Mouse (Mus musculus) Muller cell, postnatal 12 days (primary cell): ENCODE measurements around the gene Rflnb.
A peak's percentile ranks its signal among the peaks of the same experiment; 100 is the strongest.
"Not testable (repeated sequence)": the region's sequence is repeated elsewhere in the genome, so short reads cannot be mapped to it uniquely, and the experiment has no call there.

Source experiments
- DNase-seq: peaks from one replicate; pipeline ENCODE4 v3.0.0-alpha.2; 2015; ENCODE audit errors: inconsistent ontology term

Gene Rflnb

DNA sequence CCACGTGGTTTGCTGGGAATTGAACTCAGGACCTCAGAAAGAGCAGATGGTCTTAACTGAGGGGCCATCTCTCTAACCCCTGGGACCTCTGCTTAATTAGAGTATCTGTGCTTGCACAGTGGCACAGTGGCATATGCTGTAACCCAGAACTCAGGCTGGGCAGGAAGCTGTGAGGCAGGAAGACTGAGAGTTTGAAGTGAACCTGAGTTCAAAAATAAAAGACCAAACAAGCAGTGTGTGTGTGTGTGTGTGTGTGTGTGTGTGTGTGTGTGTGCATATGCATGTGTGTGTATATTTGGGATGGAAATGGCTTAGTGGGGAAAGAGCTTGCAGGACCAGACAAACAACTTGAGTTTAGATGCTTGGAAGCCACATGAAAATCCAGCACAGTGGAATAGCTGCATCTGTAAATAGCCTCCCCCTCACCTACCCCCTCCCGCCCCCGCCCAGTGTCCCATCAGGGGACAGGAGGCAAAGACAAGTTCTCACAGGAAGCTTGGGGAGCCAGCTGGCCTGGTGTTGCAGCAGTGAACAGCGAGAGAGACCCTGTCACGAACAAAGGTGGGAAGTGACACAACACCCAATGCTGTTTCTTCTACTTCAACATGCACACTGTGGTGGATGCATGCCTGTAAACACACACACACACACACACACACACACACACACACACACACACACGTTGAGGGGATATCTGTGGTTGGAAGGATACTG lies 10.2 kb upstream of the Rflnb start:
- DNase-seq, result no peak

DNA sequence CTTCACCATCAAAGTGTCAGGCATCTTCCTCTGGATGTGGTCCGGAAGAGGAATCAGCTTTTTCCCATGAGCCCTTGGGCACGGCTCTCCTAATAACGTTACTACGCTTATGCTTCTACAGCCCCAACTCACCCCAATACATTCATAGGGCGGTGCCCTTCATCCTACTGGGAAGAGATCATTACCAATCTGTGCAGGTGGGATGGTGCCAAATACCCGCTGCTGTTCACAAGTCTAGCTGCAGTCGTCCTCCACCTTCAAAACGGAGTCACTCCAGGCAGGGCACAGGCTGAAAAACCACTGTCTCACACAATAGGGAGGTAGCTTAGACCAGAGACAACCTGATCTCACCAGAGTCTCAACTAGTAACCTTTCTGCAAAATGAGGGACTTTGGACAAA lies 7.6 kb upstream of the Rflnb start:
- no peak for DNase-seq

- no peak for DNase-seq
Observed at GRCm38 (mm10) chr11:76033836-76034235, 6.3 kb upstream of the Rflnb start.

GRCm38 (mm10) chr11:76033359-76033758 lies 5.8 kb upstream of the Rflnb start:
- DNase-seq, result no peak

DNA sequence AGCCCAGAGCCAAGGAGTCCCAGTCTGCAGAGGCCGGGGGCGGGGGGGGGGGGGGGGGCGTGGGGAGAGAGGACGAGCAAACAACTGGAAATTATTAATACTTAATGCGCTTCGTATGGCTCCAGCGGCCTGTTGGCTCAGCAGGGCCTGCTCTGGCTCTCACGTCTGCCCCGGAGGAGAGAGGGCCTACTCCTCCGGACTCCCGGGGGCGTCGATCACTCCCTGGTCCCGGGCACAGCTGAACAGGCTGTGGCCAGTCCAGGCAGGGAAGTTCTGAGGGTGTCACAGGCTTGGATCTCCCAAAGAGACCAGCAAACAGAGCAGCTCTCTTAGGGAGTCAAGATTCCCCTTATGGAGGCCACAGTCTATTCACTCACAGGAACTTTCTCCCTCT lies 487 bp upstream of the Rflnb start:
- peak; percentile 10 for DNase-seq

DNA sequence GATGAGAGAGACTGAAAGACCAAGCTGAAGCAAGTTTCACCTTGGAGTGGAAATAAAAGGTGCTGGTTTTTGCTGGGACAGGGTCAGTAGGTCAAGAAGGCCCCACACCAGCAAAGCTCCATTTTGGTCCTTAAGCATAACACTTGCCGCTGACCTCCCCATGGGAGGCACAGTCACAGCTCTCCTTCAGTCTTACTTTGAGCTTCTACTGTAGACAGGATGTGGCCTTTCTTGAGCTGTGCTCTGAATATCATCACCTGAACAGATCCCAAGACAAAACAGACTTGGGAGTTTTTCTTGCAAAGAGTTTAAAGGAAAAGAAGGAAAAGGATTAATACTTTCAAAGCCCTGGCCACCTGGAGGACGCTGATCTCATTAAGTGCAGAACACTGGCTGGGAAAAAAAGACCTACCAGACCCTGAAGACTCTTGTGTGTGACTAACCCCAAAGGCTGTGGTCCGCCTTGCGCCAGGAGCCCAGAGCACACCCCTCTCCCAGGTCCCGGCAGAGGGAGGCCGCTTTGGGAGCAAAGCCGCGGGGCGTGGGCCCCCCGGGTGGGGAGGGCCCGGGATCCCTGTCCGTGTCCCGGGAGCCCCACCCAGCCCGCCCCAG lies 949 bp downstream of the Rflnb start:
- no peak for DNase-seq

- no peak for DNase-seq
Observed at GRCm38 (mm10) chr11:76025080-76025583, 2.5 kb downstream of the Rflnb start.

DNA sequence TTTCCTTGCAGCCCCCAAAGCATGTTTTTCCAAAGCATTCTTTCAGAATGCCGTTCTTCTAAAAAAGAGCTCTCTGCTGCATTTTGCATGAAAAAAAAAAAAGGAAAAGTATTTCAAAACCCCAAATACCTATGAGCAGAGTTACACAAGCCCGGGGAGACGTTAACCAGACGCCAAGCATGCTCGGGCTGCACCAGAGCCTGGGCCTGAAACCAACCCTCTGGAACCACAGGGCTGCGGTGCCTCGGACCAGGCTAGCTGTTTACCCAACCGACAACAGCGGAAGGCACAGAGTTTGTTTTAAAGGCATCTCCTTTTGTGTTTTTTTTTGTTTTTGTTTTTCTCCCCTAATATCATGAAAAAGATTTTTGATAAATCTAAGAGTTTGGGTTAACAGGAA lies 6.7 kb downstream of the Rflnb start:
- DNase-seq, result no peak

DNA sequence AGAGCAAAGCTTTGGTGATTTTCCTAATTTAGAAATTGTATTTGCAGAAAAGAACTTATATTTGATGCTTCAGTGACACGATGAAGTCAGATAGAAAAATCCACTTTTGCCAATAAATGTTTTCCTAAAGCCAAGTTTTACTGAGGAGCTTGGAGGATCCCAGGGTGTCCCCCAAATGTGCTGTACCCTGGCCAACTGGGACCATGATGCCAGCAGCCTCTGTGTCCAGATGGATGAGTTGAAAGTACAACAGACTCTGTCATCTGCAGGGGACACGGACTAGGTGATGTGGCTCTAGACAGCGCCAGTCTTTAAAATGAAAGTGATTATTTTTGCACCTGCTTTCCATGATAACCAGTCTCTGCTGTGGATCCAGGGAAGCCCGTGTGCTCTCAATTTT lies 7.7 kb downstream of the Rflnb start:
- no peak for DNase-seq

DNA sequence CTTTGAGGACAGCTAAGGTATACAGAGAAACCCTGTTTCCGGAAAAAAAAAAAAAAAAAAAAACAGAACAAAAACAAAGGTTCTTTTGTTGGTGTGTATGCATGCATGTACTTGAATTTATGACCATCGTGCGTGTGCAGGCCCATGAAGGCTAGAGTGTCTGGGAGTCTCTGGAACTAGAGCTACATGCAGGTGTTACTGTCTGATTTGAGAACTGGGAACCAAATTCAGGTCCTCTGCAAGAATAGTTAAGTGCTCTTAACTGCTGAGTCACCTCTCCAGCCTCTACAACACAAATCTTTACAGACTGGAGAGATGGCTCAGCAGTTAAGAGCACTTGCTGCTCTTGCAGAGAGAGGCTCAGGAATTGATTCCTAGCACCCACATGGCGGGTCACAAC lies 11.8 kb downstream of the Rflnb start:
- DNase-seq, result no peak

- DNase-seq, result no peak
Observed at GRCm38 (mm10) chr11:76015251-76015650, 12.3 kb downstream of the Rflnb start.

DNA sequence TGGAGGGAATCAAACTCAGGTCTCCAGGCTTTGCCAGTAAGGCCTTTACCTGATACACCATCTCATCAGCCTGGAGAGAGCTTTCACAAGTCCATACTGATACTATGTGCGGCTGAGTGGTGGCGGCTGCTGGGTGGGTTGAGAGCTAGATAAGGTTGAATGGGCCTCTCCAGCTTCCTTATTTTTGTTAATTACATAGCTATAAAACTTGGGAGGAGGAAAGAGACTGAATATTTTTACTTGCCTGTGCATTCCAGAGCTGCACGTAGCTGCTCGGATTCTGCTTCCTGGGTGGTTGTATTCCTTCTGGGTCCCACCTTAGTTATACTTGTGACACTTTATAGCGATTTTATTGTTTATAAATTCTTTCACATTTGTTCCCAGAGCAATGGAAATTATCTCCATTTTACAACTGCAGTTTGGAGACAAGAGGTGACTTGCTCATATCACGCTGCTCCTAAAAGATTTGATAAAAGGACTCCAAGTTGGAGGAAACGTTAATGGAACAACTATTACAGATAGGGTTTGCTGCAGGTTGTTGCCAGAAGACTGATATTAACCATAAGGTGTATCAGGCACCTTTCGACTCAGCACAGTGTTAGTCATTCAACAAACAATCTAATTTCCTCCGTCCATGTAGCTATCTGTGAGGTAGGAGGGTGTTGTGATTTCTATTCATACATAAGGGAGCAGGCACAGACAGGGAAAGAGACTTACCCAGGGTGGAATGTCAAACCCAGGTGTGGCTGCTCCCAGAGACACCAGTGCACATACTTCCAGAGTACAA lies 16.6 kb downstream of the Rflnb start:
- no peak for DNase-seq

DNA sequence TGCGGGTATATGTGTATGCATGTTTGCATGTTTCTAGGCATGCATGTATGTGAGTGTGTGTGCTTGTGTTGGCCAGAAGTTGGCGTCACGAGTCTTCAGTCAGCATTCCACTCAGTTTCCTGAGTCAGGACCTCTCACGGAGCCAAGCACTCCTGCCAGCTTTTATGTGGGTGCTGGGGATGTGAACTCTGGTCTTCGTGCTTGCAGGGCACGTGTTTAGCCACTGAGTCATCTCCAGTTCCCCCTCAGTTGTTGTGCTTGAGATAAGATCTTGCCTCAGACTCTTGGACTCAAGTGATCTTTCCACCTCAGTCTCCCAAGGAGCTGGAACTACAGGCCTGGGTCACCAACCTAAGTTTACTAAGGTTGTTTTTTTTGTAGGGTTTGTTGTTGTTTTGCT lies 18.5 kb downstream of the Rflnb start:
- DNase-seq, result no peak

DNA sequence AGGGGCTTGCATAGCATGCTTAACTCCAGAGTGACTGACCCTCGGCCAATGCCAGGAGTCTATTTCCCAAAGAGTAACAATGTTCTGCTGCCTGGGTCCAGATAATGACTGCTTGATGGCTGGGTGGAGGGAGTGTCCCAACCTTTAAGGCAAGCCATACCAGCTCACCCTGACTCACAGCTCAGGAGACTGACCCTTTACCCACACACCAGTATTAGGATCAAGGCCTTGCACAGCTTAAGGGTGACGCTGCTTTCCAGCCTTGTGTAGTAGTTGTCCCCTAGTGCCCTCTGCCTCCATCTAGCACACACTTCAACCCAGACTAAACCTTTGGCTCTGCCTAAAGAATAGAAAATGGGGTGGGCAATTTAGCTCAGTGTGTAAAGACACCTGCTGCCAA lies 19.4 kb downstream of the Rflnb start:
- no peak for DNase-seq

DNA sequence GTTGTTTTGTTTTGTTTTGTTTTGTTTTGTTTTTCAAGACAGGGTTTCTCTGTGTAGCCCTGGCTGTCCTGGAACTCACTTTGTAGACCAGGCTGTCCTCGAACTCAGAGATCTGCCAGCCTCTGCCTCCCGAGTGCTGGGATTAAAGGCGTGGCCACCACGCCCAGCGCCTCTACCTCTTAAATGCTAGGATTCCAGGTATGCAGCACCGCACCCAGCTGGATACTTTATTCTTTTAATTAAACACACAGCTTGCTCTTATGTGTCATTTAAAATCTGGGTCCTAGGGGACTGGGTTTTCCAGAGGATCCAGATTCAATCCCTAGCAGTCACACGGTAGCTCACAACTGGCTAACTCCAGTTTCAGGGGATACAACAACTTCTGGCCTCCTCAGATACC lies 23.3 kb downstream of the Rflnb start:
- not testable (repeated sequence) for DNase-seq

DNA sequence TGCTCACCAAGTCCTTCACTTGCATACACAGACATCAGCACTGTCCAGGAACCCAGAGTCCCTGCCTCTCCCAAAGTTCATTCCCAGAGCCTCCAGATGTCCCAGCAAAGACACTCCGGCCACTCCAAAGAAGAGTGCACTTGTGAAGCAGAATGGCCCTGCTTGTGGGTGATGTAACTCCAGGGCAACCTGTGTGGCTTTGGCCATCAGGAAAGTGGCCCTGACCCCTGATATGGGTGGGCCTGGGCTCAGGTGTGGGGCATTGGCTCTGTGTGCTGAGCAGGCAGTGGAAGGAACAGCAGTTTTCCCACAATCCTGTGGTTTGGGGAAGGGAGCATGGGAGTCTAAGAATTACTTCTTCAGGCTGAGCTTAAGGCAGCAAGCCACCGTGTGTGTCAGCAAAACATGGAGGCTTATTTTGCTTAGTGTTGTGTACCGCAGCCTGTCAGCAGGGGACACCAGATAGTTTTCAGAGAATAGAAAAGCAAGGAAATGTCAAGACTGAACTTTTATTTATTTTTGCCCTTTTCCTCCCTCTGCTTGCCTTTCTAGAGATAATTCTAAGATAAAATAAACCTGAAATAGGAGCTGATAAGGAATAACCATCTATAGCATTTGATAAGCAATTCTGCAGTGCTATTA lies 26.2 kb downstream of the Rflnb start:
- DNase-seq, result no peak

- no peak for DNase-seq
Observed at GRCm38 (mm10) chr11:76000701-76001100, 26.9 kb downstream of the Rflnb start.

DNA sequence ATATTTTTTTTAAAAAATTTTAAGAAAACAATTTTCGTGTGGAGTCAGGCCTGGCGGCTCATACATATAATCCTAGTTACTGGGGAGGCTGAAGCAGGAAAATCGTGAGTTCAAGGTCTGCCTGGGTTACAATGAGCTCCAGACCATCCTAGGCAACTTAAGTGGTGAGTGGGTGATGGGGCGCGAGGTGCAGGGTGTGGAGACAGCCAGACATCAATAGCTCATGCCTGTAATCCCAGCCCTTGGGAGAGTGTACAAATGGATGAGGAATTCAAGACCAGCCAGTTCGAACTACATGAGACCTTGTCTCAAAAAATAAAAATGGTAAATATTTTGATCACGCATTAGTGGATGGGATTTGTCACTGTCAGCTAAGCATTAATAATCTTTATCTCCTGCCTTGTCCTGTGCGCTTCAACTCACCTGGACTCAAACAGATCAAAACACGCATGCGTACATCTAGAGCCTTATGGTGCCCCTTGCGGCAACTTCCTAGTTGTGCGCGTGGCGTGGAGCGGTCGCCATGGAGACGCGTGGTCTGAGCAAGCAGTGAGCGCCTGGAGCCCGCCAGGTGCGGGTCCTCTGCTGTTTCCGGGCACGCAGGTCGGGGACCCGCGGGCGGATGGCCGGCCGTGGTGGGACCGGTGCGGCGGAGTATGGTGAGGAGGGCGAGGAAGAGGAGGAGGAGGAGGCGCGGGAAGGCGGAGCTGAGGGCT lies 28.0 kb downstream of the Rflnb start, which contains the start of gene 1700016K19Rik:
1700016K19Rik (plus strand) TSS at position 473 of the 716 bp plus-strand sequence.
- DNase-seq, result peak; percentile 73

DNA sequence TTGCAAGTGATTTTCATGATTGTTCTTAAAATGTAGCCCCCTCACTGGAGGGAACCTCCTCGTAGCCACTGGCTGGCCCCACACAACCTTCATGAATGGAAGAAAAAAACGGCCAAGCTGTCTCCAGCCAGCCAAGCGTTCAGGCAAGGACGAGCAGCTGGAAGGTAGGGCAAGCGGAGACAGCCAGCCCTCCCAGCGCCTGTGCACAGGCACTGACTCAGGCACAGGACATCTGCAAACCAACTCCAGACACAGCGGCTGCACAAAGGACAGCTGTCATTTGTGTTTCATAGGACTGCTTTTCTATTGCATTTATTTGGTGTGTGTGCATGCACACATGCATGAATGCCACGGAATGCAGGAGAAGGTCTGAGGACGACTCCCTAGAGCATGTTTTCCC lies 33.2 kb downstream of the Rflnb start:
- DNase-seq, result no peak

- DNase-seq, result no peak
Observed at GRCm38 (mm10) chr11:75992481-75992880, 35.1 kb downstream of the Rflnb start.

DNA sequence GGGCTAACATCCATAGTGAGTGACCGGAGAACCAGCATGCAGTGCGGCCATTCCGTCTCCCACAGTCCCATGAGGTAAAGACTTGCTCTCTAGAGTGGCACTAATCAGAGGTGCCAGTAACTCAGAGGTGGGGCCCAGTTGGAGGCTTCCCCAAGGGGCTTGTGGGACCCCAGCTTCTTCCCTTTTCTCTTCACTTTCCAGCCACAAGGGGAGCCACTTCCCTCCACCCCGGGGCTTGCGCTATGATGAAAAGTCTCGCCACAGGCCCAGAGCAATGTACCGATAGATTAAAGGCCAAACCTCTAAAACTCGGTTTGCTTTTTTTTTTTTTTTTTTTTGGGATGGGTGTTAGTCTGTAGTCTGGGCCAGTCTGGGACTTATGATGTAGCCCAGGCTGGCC lies 35.7 kb downstream of the Rflnb start:
- no peak for DNase-seq
